Mouse (Mus musculus) lung, embryonic 15.5 days (tissue): ENCODE results near the gene Nt5c1a. TPM values are rescaled to one million over a fixed set of nuclear protein-coding genes. Genes with fewer than 3 reads are reported as not detected.
A peak's percentile ranks its signal among the peaks of the same experiment; 100 is the strongest.

ENCODE experiments used
- ATAC-seq: fragments of 200-750 bp; cut with Nextera tagmentation; 2 replicates; pipeline ENCODE4 v1.8.0; 2017; ENCODE audit warnings: moderate number of reproducible peaks, borderline replicate concordance; ENCODE audit not compliant: low FRiP score, low TSS enrichment; ENCODE audit errors: extremely low read depth
- H3K27ac ChIP-seq: fragments of 300-500 bp; sonication (generic); 2 replicates; pipeline ENCODE4 v1.5.1; 2015; ENCODE audit warnings: moderate library complexity, mild to moderate bottlenecking, inconsistent platforms
- H3K27me3 ChIP-seq: fragments of 300-500 bp; sonication (generic); 2 replicates; pipeline ENCODE4 v1.6.1; 2015; ENCODE audit warnings: inconsistent platforms
- H3K36me3 ChIP-seq: fragments of 300-500 bp; sonication (generic); 2 replicates; pipeline ENCODE4 v1.6.1; 2015; ENCODE audit warnings: inconsistent platforms
- H3K4me1 ChIP-seq: fragments of 300-500 bp; sonication (generic); 2 replicates; pipeline ENCODE4 v1.6.1; 2015; ENCODE audit warnings: inconsistent platforms
- H3K4me2 ChIP-seq: fragments of 300-500 bp; sonication (generic); 2 replicates; pipeline ENCODE4 v1.6.1; 2015; ENCODE audit warnings: inconsistent platforms, mild to moderate bottlenecking, moderate library complexity
- H3K4me3 ChIP-seq: fragments of 300-500 bp; sonication (generic); 2 replicates; pipeline ENCODE4 v1.5.1; 2015; ENCODE audit warnings: mild to moderate bottlenecking, inconsistent platforms
- H3K9ac ChIP-seq: fragments of 300-500 bp; sonication (generic); 2 replicates; pipeline ENCODE4 v1.6.1; 2015; ENCODE audit warnings: inconsistent platforms
- H3K9me3 ChIP-seq: fragments of 300-500 bp; sonication (generic); 2 replicates; pipeline ENCODE4 v1.6.1; 2016; ENCODE audit warnings: inconsistent platforms
- WGBS: fragments of 180-500 bp; shearing (Covaris S2); methylation state at CpG from one replicate; pipeline ENCODE4 v1.1.7; 2015; 5-methylcytosine and 5-hydroxymethylcytosine counted together
- polyA plus RNA-seq: library from polyadenylated mRNA; unstranded; fragments of >200 nt; fragmentation: Nextera tagmentation; extraction: Ambion mirVana; gene quantifications from 2 replicates; pipeline ENCODE4 v1.2.1, GENCODE M21; 2015

The Nt5c1a gene
- polyA plus RNA-seq, 1 experiment from 2014 or later: not detected

DNA sequence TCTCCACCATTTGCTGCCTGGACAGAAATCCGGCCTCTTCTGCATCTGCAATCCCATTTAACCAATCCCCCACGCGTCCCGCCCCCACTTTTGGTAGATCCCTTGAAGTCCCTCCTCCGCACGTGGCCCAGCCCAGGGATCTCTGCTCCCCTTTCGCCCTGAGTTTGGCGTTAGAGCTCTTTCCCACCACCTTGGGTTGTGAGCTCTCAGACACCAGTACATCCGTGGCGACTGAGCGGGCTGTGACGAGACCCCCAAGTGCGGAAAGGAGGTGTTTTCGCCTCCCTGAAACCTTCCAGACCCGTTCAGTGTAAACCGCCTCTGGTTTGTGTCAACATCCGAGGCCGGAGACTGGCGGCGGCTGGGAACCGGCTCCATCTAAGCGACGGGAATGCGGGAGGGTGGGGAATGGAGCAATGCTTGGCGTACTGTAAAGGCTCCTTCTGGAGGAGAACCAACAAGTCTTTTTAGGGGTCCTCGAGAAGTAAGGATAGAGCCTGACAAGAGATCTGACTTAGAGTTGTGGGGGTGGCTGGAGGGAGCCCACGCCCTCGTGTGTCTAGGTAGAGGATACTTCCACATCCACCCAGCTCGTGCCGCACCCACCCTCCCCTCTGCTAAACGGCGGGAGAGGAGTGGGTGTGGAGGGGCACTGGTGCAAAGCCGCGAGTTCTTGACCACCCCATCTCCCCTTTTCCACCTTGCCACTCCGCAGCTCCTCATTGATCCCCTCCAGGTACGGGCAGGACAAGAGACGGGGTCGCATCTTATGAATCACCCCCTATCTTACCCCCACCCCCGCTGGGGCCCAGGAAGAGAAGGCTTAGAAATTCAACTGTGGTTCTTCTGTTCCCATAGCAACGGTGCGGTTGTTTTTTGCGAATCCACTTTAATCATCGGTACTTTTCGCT is 18.7 kb upstream of the Nt5c1a start, which contains the start of gene Hpcal4:
Gene Hpcal4, plus strand, starts transcription at position 900 of the 911 bp plus-strand sequence.
- peaks cover 19% of the 10 kb centered on the region for H3K4me1 ChIP-seq
- ATAC-seq: peak; percentile 44; the same call in 1 of the 2 replicates
- H3K27me3 ChIP-seq: peaks cover 77% of the 10 kb centered on the region
- H3K9me3 ChIP-seq: no peaks in the 10 kb centered on the region
- peak within 1 kb of the TSS; percentile 72 for H3K4me2 ChIP-seq
- H3K36me3 ChIP-seq: no peaks in the 10 kb centered on the region
- H3K27ac ChIP-seq: no peak within 1 kb of the TSS
- H3K4me3 ChIP-seq: peak within 1 kb of the TSS; percentile 41
- H3K9ac ChIP-seq: no peak within 1 kb of the TSS; the same call in 1 of the 2 replicates
- WGBS: under 1% methylated on average over 44 of the region's 44 CpGs

DNA sequence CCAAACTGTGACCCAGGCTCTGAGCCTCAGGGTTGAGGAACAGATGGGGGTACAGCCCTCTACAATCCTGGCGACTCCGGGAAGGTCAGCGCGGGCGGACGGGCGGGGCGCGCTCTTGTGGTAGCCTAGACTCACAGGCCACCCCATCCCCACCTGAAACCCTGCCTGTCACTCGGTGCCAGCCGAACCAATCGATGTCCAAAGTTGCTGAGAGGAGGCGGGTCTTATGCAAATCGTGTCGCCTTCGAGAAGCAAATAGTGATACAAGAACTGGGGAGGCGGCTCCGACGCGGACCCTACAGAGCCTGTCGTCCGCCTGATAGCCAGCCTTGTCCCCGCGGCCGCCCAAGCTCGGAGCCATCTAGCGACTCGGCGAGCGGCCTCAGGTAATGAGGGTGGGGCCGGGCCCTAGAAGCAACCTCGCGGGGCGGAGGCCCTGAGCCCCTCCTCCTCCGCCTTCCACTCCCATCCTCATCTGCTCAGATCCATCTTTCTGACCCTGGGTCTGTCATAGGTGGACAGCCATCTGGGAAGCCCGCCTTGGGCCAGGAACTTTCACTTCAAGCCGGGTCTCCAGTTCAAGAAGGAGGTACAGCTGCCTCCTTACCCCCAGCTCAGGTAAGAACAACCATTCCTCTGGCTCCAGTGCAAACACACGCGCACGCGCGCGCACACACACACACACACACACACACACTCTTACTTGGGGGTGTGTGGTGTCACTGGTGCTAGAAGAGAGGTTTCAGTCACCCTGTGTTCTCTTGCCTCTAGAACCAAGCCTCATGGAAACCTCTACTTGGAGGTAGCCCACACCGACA is 17.9 kb upstream of the Nt5c1a start:
- Histone ChIP-seq H3K9ac (no peak overlapping the region), H3K4me3 (peak overlapping the region; percentile 41), H3K36me3 (no peaks in the 10 kb centered on the region), H3K4me1 (peaks cover 19% of the 10 kb centered on the region), H3K27ac (no peak overlapping the region), H3K27me3 (peaks cover 77% of the 10 kb centered on the region), H3K9me3 (no peaks in the 10 kb centered on the region), H3K4me2 (peak overlapping the region; percentile 72)
- ATAC-seq: peak; percentile 83
- 11% methylated on average over 44 of the region's 44 CpGs for WGBS

DNA sequence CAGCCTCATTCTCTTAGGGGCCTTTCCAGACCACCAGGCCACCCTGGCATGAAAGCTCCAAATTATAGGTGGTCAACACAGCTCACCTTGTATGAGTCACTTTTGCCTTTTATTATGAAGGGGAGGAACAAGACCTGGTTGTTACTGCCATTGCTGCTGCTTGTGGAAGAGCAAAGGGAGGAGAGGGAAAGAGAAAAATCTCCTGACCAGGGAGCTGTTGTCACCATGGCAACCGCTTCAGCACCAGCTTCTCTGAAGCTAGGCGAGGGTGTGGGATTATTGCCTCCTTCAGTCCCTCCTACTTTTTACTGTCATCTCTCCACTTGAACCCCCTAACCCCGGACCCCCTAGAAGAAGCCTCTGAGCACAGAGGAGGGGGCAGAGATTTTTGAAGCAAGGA is 16.5 kb upstream of the Nt5c1a start:
- no peaks in the 10 kb centered on the region for H3K36me3 ChIP-seq
- peaks cover 19% of the 10 kb centered on the region for H3K4me1 ChIP-seq
- no peak for ATAC-seq
- no peak overlapping the region for H3K9ac ChIP-seq
- H3K4me2 ChIP-seq: no peak overlapping the region
- no peaks in the 10 kb centered on the region for H3K9me3 ChIP-seq
- H3K27ac ChIP-seq: no peak overlapping the region
- no peak overlapping the region for H3K4me3 ChIP-seq
- 53% methylated on average over 3 of the region's 3 CpGs for WGBS
- peaks cover 64% of the 10 kb centered on the region for H3K27me3 ChIP-seq

DNA sequence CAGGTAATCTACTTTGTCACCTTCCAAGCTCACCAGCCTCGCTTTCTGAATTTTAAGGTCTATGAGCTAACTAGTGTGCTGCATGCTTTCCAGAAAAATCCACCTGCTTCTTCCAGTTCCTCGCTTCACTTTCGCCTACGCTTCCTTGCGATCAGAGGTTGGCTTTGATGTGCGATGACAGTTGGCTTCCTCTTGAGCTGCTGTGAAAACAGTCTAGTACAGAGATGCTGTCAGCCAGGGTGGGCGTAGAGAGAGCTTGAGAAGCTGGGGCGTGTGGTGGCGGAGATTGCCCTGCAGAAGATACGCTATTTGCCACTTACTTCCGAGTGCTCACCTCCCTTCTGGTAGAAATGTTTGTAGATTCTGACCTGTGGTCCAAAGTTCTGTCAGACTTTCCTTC is 9.0 kb upstream of the Nt5c1a start:
- Histone ChIP-seq H3K27ac (no peak overlapping the region), H3K4me1 (no peaks in the 10 kb centered on the region), H3K4me2 (no peak overlapping the region), H3K4me3 (no peak overlapping the region), H3K9ac (no peak overlapping the region), H3K27me3 (peaks cover 11% of the 10 kb centered on the region; the same call in 1 of the 2 replicates), H3K9me3 (no peaks in the 10 kb centered on the region), H3K36me3 (no peaks in the 10 kb centered on the region)
- WGBS: 61% methylated on average over 11 of the region's 11 CpGs
- ATAC-seq: no peak

DNA sequence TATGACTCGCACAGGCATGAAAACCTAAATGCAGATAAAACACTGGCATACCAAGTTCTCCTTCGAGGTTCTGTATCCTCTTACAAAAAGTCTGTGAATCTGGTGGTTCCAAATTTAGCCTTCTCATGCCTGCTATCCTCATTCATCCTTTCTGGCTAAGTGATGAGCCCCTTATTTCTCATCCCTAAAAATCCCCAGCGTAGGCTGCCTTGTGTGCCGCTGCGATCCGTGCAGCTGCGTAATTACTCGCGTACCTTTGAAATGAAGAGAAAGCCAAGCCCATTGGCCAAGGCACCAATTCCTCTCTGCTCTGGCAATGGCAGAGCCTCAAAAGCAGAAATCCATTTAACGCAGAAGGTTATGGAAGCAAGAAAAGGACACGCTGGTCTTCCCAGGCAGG is 7.5 kb upstream of the Nt5c1a start:
- H3K27ac ChIP-seq: no peak overlapping the region
- no peaks in the 10 kb centered on the region for H3K9me3 ChIP-seq
- no peak overlapping the region for H3K9ac ChIP-seq
- H3K4me3 ChIP-seq: no peak overlapping the region
- ATAC-seq: no peak
- 85% methylated on average over 11 of the region's 11 CpGs for WGBS
- no peak overlapping the region for H3K4me2 ChIP-seq
- peaks cover 16% of the 10 kb centered on the region; the same call in 1 of the 2 replicates for H3K27me3 ChIP-seq
- no peaks in the 10 kb centered on the region for H3K36me3 ChIP-seq
- no peaks in the 10 kb centered on the region for H3K4me1 ChIP-seq

DNA sequence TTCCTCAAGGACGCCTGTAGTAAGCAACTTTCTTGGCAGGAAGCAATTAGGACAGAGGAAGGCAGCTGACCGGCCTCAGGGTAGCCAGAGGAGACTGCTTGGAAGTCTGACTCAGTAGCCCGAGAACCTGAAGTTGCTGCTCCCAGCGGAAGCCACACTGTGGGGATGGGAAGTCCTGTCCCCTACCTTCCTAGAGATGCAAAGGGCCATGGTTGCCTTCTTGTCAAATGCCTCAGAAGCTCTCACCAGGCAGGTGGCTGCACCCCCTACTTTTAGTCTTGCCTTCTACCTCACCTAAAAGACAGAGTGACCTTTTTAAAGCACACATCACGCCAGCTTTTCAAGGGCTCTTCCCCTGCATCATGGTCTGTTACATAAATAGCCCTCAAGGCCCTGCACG is 4.6 kb upstream of the Nt5c1a start:
- Histone ChIP-seq H3K27me3 (peaks cover 37% of the 10 kb centered on the region), H3K36me3 (no peaks in the 10 kb centered on the region), H3K4me3 (no peak overlapping the region), H3K27ac (no peak overlapping the region), H3K4me1 (peaks cover 10% of the 10 kb centered on the region), H3K4me2 (no peak overlapping the region), H3K9ac (no peak overlapping the region), H3K9me3 (no peaks in the 10 kb centered on the region)
- no peak for ATAC-seq
- WGBS: 41% methylated on average over 6 of the region's 6 CpGs

DNA sequence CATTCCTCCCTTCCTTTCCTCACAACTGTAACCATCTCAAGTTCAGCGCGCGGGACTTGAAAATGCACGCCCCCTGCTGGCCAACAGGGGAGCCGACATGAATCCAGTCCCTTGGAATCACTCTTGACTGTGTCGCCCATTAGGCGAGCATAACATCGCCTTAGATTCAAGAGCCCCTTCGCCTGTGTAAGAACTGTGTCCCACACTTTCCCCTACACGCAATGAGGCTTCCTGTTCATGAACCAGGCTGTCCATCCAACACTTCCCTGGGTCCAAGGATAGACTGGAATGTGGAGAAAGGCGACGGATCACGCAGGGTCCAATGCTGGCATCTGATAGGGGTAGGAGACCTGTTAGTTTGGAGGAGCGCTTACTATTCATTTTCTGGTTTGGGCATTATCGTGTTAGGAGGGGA is 526 bp upstream of the Nt5c1a start:
- Histone ChIP-seq H3K4me3 (peak overlapping the region; percentile 29), H3K4me2 (peak overlapping the region; percentile 57), H3K4me1 (peaks cover 14% of the 10 kb centered on the region), H3K9me3 (no peaks in the 10 kb centered on the region), H3K27me3 (peaks cover 57% of the 10 kb centered on the region), H3K36me3 (no peaks in the 10 kb centered on the region), H3K27ac (no peak overlapping the region), H3K9ac (no peak overlapping the region)
- 1% methylated on average over 15 of the region's 15 CpGs for WGBS
- ATAC-seq: no peak

DNA sequence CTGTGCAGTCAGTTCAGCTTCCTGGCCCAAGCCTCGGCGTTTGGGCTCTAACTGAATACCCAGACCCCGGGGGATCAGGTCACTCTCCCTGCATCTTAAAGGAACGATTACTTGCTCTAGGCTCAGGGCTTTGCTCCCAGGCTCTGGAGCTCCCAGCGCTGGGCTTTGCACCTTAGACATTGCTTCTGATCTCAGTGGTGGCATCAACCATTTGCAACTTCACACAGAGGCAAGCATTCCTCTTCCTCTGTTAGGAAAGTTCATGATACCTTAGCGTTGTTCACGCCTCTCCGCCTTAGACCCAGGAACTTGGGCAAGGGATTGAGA is 753 bp downstream of the Nt5c1a start:
- peak overlapping the region; percentile 57 for H3K4me2 ChIP-seq
- H3K4me1 ChIP-seq: peaks cover 14% of the 10 kb centered on the region
- H3K9ac ChIP-seq: no peak overlapping the region
- no peaks in the 10 kb centered on the region for H3K9me3 ChIP-seq
- 17% methylated on average over 8 of the region's 8 CpGs for WGBS
- H3K27me3 ChIP-seq: peaks cover 49% of the 10 kb centered on the region
- peak overlapping the region; percentile 29; the same call in 1 of the 2 replicates for H3K4me3 ChIP-seq
- no peak overlapping the region for H3K27ac ChIP-seq
- no peaks in the 10 kb centered on the region for H3K36me3 ChIP-seq
- ATAC-seq: no peak

DNA sequence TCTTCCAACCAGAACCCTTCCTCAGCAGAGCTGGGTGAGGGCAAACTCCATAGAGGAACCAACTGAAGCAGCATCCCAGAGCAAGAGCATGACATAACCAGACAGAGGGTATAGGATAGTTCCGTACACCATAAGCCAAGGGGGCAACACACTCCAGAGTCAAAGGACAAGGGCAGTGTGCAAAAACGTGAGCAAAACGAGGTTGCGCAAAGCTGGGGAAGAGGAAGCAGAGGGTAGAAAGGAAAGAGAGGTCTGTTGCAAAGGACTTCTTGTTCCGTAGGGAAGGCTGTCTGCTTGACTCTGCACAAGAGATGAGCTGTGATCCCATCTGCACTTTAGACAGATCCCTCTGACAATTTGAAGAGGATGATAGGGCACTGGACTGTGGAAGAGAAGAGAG is 6.0 kb downstream of the Nt5c1a start:
- Histone ChIP-seq H3K4me3 (no peak overlapping the region), H3K36me3 (no peaks in the 10 kb centered on the region), H3K9me3 (no peaks in the 10 kb centered on the region), H3K4me2 (no peak overlapping the region), H3K4me1 (no peaks in the 10 kb centered on the region), H3K27ac (no peak overlapping the region), H3K9ac (no peak overlapping the region), H3K27me3 (peaks cover 22% of the 10 kb centered on the region)
- 64% methylated on average over 5 of the region's 5 CpGs for WGBS
- no peak for ATAC-seq

DNA sequence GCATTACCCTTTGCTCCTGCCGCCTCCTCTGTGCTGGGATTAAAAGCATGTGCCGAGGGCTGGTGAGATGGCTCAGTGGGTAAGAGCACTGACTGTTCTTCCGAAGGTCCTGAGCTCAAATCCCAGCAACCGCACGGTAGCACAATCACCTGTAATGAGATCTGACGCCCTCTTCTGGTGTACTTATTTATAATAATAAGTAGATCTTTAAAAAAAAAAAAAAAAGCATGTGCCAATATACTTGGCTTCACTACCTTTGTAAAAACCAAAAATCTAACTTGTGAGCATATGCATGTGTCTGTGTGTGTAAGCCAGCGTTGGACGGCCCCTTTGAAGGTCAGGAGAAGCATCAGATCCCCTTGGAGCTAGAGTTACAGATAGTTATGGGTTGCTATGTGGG is 9.7 kb downstream of the Nt5c1a start:
- H3K9ac ChIP-seq: no peak overlapping the region
- H3K27ac ChIP-seq: no peak overlapping the region
- 55% methylated on average over 8 of the region's 8 CpGs for WGBS
- no peak overlapping the region for H3K4me3 ChIP-seq
- no peaks in the 10 kb centered on the region for H3K36me3 ChIP-seq
- peaks cover 7% of the 10 kb centered on the region; the same call in 1 of the 2 replicates for H3K27me3 ChIP-seq
- H3K9me3 ChIP-seq: no peaks in the 10 kb centered on the region
- no peak for ATAC-seq
- H3K4me2 ChIP-seq: no peak overlapping the region
- H3K4me1 ChIP-seq: no peaks in the 10 kb centered on the region

DNA sequence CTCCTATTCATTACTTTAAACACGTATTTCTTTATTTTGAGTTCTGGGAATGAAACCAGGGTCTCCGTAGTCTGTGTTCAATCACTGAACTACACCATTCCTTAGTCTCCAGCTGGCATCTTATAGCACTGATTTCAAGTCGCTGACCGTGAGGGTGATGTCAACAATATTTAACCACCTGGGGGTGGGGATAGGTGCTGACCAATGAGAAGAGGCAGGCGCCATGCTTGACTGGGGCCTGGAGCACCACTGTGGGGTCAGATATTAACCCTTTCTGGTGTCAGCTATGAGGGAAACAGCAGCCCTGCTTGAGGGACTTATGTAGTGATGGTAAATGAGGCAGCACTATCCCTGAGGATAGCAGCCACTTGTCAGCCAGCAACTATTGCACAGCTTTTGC is 10.1 kb downstream of the Nt5c1a start:
- 43% methylated on average over 5 of the region's 5 CpGs for WGBS
- Histone ChIP-seq H3K27me3 (peaks cover 7% of the 10 kb centered on the region; the same call in 1 of the 2 replicates), H3K27ac (no peak overlapping the region), H3K9ac (no peak overlapping the region), H3K9me3 (no peaks in the 10 kb centered on the region), H3K4me3 (no peak overlapping the region), H3K4me2 (no peak overlapping the region), H3K4me1 (no peaks in the 10 kb centered on the region), H3K36me3 (no peaks in the 10 kb centered on the region)
- ATAC-seq: no peak

DNA sequence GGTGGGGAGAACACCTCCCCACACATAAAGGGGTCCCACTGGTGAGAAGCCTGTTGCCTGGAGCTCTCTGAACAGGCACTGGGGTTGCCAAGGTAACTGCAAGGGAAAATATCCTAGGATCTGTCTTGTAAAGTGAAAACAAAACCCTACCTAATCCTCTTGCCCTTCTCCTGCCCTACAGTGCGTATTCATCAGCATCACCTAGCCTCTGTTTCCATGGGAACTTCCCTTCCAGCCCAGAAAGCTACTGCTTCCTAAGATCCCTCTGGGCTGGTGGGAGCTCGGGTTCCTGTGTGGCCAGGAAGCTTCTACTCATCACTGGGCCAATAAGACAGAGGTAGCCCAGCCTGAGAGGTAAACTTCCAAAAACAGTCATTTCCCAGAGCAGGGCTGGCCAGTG is 11.0 kb downstream of the Nt5c1a start:
- Histone ChIP-seq H3K4me2 (no peak overlapping the region), H3K9ac (no peak overlapping the region), H3K4me3 (no peak overlapping the region), H3K9me3 (no peaks in the 10 kb centered on the region), H3K27ac (no peak overlapping the region), H3K27me3 (peaks cover 7% of the 10 kb centered on the region; the same call in 1 of the 2 replicates), H3K4me1 (no peaks in the 10 kb centered on the region), H3K36me3 (no peaks in the 10 kb centered on the region)
- ATAC-seq: no peak
- WGBS: 34% methylated on average over 2 of the region's 2 CpGs
